ENCODE assay signal across 32 mouse cellular contexts in the genomic region with DNA sequence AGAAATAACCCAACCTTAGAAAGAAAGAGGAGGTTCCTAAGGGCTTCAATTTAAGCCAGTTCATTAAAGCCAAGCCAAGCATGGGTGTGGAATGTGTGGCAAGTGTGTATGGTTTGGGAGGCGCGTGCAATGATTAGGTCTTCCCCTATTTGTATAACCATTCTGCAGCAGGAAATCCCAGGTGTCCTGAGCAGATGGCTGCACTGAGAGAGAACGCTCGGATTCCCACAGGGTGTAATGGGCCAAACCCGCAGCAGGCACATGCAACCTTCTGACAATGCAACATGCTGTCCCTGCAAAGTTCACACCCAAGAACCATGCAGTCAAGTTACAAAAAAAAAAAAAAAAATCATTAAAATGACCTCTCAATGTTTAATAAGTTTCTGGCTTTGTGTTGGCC. TPM values are rescaled to one million over a fixed set of nuclear protein-coding genes. Genes with fewer than 3 reads are reported as not detected.
DNase-seq lines count a peak whose midpoint lies in the region; ATAC-seq and TF ChIP-seq lines count a peak whose summit lies in the region.
"Had no signal": no experiment of that assay in that cellular context is flagged by ENCODE, and none has a peak within 500 bp of the region (broad histone marks: within the 10 kb centered on the region; RNA-seq: fewer than 3 reads in every experiment).

No protein-coding gene starts in this region.

- H3K9me3 ChIP-seq in hindbrain, postnatal 0 days (ENCODE audit: low read length), result no peaks in the 10 kb centered on the region
- H3K9me3 ChIP-seq in hindbrain, embryonic 14.5 days (ENCODE audit: control insufficient read depth, low read length), result no peaks in the 10 kb centered on the region
- no peaks in the 10 kb centered on the region for H3K9me3 ChIP-seq in liver, embryonic 11.5 days (ENCODE audit: control insufficient read depth, low read length)
- H3K9me3 ChIP-seq: G1E; heart, embryonic 15.5 days; liver, embryonic 13.5 days; megakaryocyte, embryonic 14.5 days; stomach, embryonic 15.5 days had no signal

- no peak overlapping the region for H3K4me2 ChIP-seq in hindbrain, postnatal 0 days (ENCODE audit: low read depth, low read length)
- no peak overlapping the region for H3K4me2 ChIP-seq in hindbrain, embryonic 14.5 days (replicated peaks)
- no peak overlapping the region for H3K4me2 ChIP-seq in liver, embryonic 11.5 days
- H3K4me2 ChIP-seq: heart, embryonic 15.5 days; liver, embryonic 13.5 days; stomach, embryonic 15.5 days had no signal

- ATAC-seq in hindbrain, postnatal 0 days, result no peak
- no peak for ATAC-seq in hindbrain, embryonic 14.5 days (ENCODE audit: low FRiP score)
- no peak for ATAC-seq in liver, embryonic 11.5 days (replicated peaks; ENCODE audit: low FRiP score)
- ATAC-seq: forebrain, embryonic 16.5 days; intestine, embryonic 16.5 days; lung, postnatal 0 days had no signal

- no peaks in the 10 kb centered on the region for H3K27me3 ChIP-seq in hindbrain, postnatal 0 days (ENCODE audit: insufficient read depth, low read length)
- no peaks in the 10 kb centered on the region for H3K27me3 ChIP-seq in hindbrain, embryonic 14.5 days (ENCODE audit: control insufficient read depth, insufficient read depth, low read length)
- H3K27me3 ChIP-seq in liver, embryonic 11.5 days (replicated peaks; ENCODE audit: control insufficient read depth, insufficient read depth, low read length), result no peaks in the 10 kb centered on the region
- H3K27me3 ChIP-seq: heart, embryonic 15.5 days; liver, embryonic 13.5 days; stomach, embryonic 15.5 days had no signal

- no peaks in the 10 kb centered on the region; the same call in 1 of the 2 replicates for H3K4me1 ChIP-seq in hindbrain, postnatal 0 days (ENCODE audit: insufficient read depth, low read length)
- H3K4me1 ChIP-seq in hindbrain, embryonic 14.5 days (replicated peaks; ENCODE audit: control insufficient read depth, insufficient read depth, low read length), result no peaks in the 10 kb centered on the region
- H3K4me1 ChIP-seq in liver, embryonic 11.5 days (replicated peaks; ENCODE audit: control insufficient read depth, insufficient read depth, low read length), result no peaks in the 10 kb centered on the region
- H3K4me1 ChIP-seq: liver, embryonic 13.5 days; stomach, embryonic 15.5 days had no signal

- H3K4me3 ChIP-seq in hindbrain, postnatal 0 days (ENCODE audit: low read length), result no peak overlapping the region
- H3K4me3 ChIP-seq in hindbrain, embryonic 14.5 days (replicated peaks; ENCODE audit: low read length), result no peak overlapping the region
- no peak overlapping the region for H3K4me3 ChIP-seq in liver, embryonic 11.5 days (ENCODE audit: low read depth, low read length)
- H3K4me3 ChIP-seq: heart, embryonic 15.5 days; left cerebral cortex, adult 2 months; liver, embryonic 13.5 days; megakaryocyte, embryonic 14.5 days; stomach, embryonic 15.5 days had no signal

- DNase-seq in cerebellum, adult 11 months, result peak; percentile 9
- no peak for DNase-seq in cerebellum, postnatal 4 days (ENCODE audit: low spot score in 2 of 2)
- DNase-seq in hindbrain, postnatal 0 days (ENCODE audit: low spot score), result peak; percentile 33
- no peak for DNase-seq in hindbrain, embryonic 14.5 days (ENCODE audit: low spot score)
- peak; percentile 18 to 23 for DNase-seq in cerebellum, adult 18-20 months
- DNase-seq in cerebellum, postnatal 10 days, result peak; percentile 65 to 78
- DNase-seq in liver, embryonic 11.5 days (ENCODE audit: low spot score), result no peak
- no peak for DNase-seq in layer of hippocampus, postnatal 10 days (ENCODE audit: low spot score in 2 of 2)
- DNase-seq: adrenal gland, adult 8-10 months; gastrocnemius, postnatal 10 days; layer of hippocampus, adult 9-11 months; liver, embryonic 13.5 days; lung, adult 18-20 months; lung, postnatal 4 days; midbrain, embryonic 14.5 days; right cerebral cortex, postnatal 25 days; thymus, postnatal 14 days had no signal

- H3K9ac ChIP-seq in hindbrain, postnatal 0 days (replicated peaks; ENCODE audit: low read length), result no peak overlapping the region
- no peak overlapping the region for H3K9ac ChIP-seq in hindbrain, embryonic 14.5 days
- no peak overlapping the region for H3K9ac ChIP-seq in liver, embryonic 11.5 days (ENCODE audit: low read depth, low read length)
- H3K9ac ChIP-seq: heart, embryonic 15.5 days; liver, embryonic 13.5 days; stomach, embryonic 15.5 days had no signal

- H3K27ac ChIP-seq in hindbrain, postnatal 0 days, result no peak overlapping the region
- no peak overlapping the region for H3K27ac ChIP-seq in hindbrain, embryonic 14.5 days
- no peak overlapping the region for H3K27ac ChIP-seq in liver, embryonic 11.5 days (ENCODE audit: low read depth, low read length)
- H3K27ac ChIP-seq: heart, embryonic 15.5 days; kidney, postnatal 0 days; left cerebral cortex, adult 2 months; liver, embryonic 13.5 days; stomach, embryonic 15.5 days had no signal

- no peak for TF ChIP-seq CTCF in hindbrain, postnatal 0 days (IDR thresholded peaks at IDR 0.05; ENCODE audit: low read depth)

- H3K36me3 ChIP-seq in hindbrain, postnatal 0 days (ENCODE audit: insufficient read depth, low read length), result no peaks in the 10 kb centered on the region
- H3K36me3 ChIP-seq in hindbrain, embryonic 14.5 days (replicated peaks; ENCODE audit: control insufficient read depth, insufficient read depth), result no peaks in the 10 kb centered on the region
- H3K36me3 ChIP-seq in liver, embryonic 11.5 days (ENCODE audit: control insufficient read depth, insufficient read depth, low read length), result no peaks in the 10 kb centered on the region
- H3K36me3 ChIP-seq: G1E; heart, embryonic 15.5 days; liver, embryonic 13.5 days; stomach, embryonic 15.5 days had no signal

- WGBS in hindbrain, postnatal 0 days, result 43% methylated on average over 5 of the region's 5 CpGs
- 46% methylated on average over 5 of the region's 5 CpGs for WGBS in hindbrain, embryonic 14.5 days
- WGBS in liver, embryonic 11.5 days, result 91% methylated on average over 5 of the region's 5 CpGs

RNA-seq across cellular contexts. Expression of a gene that starts 10.8 kb away (rescaled TPM):
- total RNA-seq in hindbrain, postnatal 0 days (2014; rRNA removed), result 0.52 and 1.2 TPM in 2 replicates
- polyA plus RNA-seq in hindbrain, postnatal 0 days (2015; fragmentation: Nextera tagmentation; extraction: Ambion mirVana), result 0.52 and 0.58 TPM in 2 replicates
- 0.41 and 0.60 TPM in 2 replicates for polyA plus RNA-seq in hindbrain, embryonic 14.5 days (2014; fragmentation: Nextera tagmentation; extraction: Ambion mirVana)
- polyA plus RNA-seq in liver, embryonic 11.5 days (2014; fragmentation: Nextera tagmentation; extraction: Ambion mirVana), result not detected in 2 replicates
- total RNA-seq in layer of hippocampus, postnatal 10 days (2021), result 1 to 10 TPM in 1 of 2 experiments, under 1 TPM in 1; 0.31 to 1.0 TPM
- total RNA-seq: adrenal gland, adult 8-10 months; common myeloid progenitor, adult 5-6 weeks; gastrocnemius, postnatal 10 days; heart, postnatal 25 days; neutrophil, adult 5-6 weeks had no signal
- polyA plus RNA-seq: G1E; heart, embryonic 15.5 days; large intestine, adult 2 months; liver, embryonic 13.5 days; neural tube, embryonic 11.5 days; stomach, embryonic 15.5 days; urinary bladder, adult 2 months had no signal

Comparison
In these comparisons a context has a peak if more than half of its experiments do, and no peak if none do; other contexts are left out.
1. DNase-seq: peak in cerebellum, adult 11 months (single experiment), hindbrain, postnatal 0 days (single experiment), cerebellum, adult 18-20 months (2 of 2) and cerebellum, postnatal 10 days (2 of 2); none in cerebellum, postnatal 4 days (0 of 2), hindbrain, embryonic 14.5 days (single experiment), liver, embryonic 11.5 days (single experiment) and layer of hippocampus, postnatal 10 days (0 of 2).